Mouse (Mus musculus) forebrain, embryonic 15.5 days (tissue): ENCODE results near the gene 4921536K21Rik. TPM values are rescaled to one million over a fixed set of nuclear protein-coding genes. Genes with fewer than 3 reads are reported as not detected.

Experiments used
- ATAC-seq: fragments of 200-750 bp; cut with Nextera tagmentation; replicated peaks from 2 replicates; pipeline ENCODE4 v1.8.0; 2017; ENCODE audit warnings: mild to moderate bottlenecking, moderate TSS enrichment, moderate library complexity
- H3K27ac ChIP-seq: fragments of 300-500 bp; sonication (generic); replicated peaks from 2 replicates; pipeline ENCODE4 v1.5.1; 2015; ENCODE audit warnings: mild to moderate bottlenecking, inconsistent platforms
- H3K27me3 ChIP-seq: fragments of 300-500 bp; sonication (generic); 2 replicates; pipeline ENCODE4 v1.6.1; 2015; ENCODE audit warnings: inconsistent platforms
- H3K36me3 ChIP-seq: fragments of 300-500 bp; sonication (generic); 2 replicates; pipeline ENCODE4 v1.6.1; 2015; ENCODE audit warnings: mild to moderate bottlenecking, inconsistent platforms
- H3K4me1 ChIP-seq: fragments of 300-500 bp; sonication (generic); 2 replicates; pipeline ENCODE4 v1.6.1; 2015; ENCODE audit warnings: inconsistent platforms
- H3K4me2 ChIP-seq: fragments of 300-500 bp; sonication (generic); replicated peaks from 2 replicates; pipeline ENCODE4 v1.6.1; 2015; ENCODE audit warnings: mild to moderate bottlenecking, inconsistent platforms
- H3K4me3 ChIP-seq: fragments of 300-500 bp; sonication (generic); 2 replicates; pipeline ENCODE4 v1.5.1; 2015; ENCODE audit warnings: mild to moderate bottlenecking, inconsistent platforms
- H3K9ac ChIP-seq: fragments of 300-500 bp; sonication (generic); replicated peaks from 2 replicates; pipeline ENCODE4 v1.6.1; 2015; ENCODE audit warnings: mild to moderate bottlenecking, inconsistent platforms
- H3K9me3 ChIP-seq: fragments of 300-500 bp; sonication (generic); 2 replicates; pipeline ENCODE4 v1.6.1; 2016; ENCODE audit warnings: inconsistent platforms
- WGBS: fragments of 180-500 bp; shearing (Covaris S2); methylation state at CpG from one replicate; pipeline ENCODE4 v1.1.7; 2015; ENCODE audit warnings: mixed read lengths; 5-methylcytosine and 5-hydroxymethylcytosine counted together
- polyA plus RNA-seq: library from polyadenylated mRNA; unstranded; fragments of >200 nt; fragmentation: Nextera tagmentation; extraction: Ambion mirVana; gene quantifications from 2 replicates; pipeline ENCODE4 v1.2.1, GENCODE M21; 2015

4921536K21Rik gene
- polyA plus RNA-seq = 0.57 and 0.61 TPM in 2 replicates

DNA sequence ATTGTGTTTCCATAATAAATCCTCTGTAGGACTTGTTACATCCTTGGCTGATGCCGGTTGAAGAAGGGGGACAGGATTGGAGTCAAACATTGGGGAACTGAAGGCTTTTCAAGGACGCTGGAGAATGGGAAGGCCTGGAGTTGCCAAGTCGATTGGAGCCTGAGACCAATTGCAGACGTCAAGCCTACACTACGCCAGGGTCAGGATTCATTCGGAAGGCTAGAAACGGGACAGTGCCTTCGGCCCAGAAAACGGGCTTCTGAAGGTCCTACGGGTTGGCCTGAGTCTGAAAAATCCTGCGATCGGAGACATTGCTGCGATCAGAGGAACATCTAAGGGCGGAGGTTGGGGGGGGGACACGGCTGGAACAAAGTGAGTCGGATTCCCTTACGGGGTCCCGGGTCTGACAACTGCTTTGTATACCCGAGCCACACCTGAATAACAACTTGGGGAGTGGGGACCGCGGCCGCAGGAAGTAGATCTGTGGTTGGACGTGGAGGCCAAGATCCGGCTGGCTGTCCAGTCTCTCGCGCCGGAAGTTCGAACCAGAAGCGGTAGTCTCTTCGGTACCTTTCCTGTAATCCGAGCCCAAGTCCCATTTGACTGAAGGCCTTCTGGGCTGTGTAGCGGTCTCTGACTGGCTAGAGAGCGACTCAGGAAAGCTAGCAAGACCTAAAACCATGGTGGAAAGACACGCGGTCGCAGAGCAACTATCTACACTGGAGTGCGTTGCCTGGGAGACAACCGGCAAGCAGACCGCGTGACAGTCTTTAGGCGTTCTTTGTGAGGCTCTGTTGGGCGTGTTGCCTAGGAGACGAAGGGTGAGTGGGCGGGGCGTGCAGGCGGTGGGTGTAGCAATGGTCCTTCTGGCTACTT, at the start of gene 4921536K21Rik, which contains the start of gene Dusp18:
Gene 4921536K21Rik, minus strand, starts transcription at position 693 of the 876 bp plus-strand sequence.
Gene Dusp18, plus strand, starts transcription at position 835 of the 876 bp plus-strand sequence.
- 2% methylated on average over 46 of the region's 46 CpGs for WGBS
- Histone ChIP-seq H3K4me3 (peak within 1 kb of the TSS; percentile 60), H3K27me3 (no peaks in the 10 kb centered on the region), H3K9me3 (no peaks in the 10 kb centered on the region), H3K4me2 (peak within 1 kb of the TSS; percentile 81), H3K36me3 (peaks cover 22% of the 10 kb centered on the region), H3K27ac (peak within 1 kb of the TSS; percentile 84), H3K4me1 (peaks cover 21% of the 10 kb centered on the region), H3K9ac (peak within 1 kb of the TSS; percentile 71)
- ATAC-seq = peak; percentile 98

DNA sequence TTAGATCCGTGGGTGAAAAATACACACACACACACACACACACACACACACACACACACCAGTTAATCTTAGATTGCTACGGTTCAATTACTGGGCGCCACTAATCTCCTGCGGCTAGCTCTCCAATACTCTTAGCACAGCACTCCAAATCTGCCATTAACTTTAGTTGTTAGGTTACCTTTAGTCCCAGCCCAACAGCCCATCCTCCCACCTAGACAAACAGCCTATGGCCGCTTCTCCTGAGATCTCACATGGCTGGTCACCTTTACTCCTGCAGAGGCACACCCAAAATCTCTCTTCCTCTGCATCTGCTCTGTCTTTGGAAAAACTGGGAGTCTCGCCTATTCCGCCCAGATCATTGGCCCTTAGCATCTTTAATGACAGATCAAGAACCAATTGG, 46.5 kb upstream of the 4921536K21Rik start:
- no peak overlapping the region for H3K9ac ChIP-seq
- H3K27me3 ChIP-seq = no peaks in the 10 kb centered on the region
- no peaks in the 10 kb centered on the region for H3K4me1 ChIP-seq
- no peaks in the 10 kb centered on the region for H3K9me3 ChIP-seq
- no peak overlapping the region for H3K4me3 ChIP-seq
- H3K4me2 ChIP-seq = no peak overlapping the region
- ATAC-seq = no peak
- no peaks in the 10 kb centered on the region for H3K36me3 ChIP-seq
- no peak overlapping the region for H3K27ac ChIP-seq
- WGBS = 88% methylated on average over 7 of the region's 7 CpGs

DNA sequence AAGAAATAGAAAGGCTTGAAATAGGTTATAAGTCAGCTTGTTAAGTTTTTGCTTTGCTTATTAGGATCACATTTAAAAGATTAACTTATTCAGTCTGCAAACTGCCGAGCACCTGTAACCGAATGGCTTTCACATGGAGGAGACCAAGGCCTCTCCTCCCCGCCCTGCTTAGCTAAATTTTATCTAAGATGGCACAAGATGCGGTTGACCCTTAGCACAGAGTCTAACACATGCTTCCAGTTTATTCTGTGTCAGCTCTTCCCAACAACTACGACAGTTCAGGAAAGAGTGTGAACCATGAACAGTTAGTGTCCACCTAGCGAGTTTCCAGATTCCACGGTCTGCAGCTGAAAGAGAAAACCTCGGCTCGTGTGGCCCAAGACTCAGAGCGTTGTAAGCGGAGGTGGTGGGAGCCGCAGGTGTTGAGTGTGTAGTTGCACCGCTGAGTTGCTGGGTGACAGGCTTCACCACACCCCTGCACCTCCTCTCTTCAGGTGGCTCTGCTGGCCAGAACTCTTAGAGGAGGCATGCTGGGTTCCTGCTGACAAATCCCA, 42.5 kb upstream of the 4921536K21Rik start:
- Histone ChIP-seq H3K36me3 (no peaks in the 10 kb centered on the region), H3K9me3 (no peaks in the 10 kb centered on the region), H3K4me2 (no peak overlapping the region), H3K27ac (no peak overlapping the region), H3K9ac (no peak overlapping the region), H3K4me1 (peaks cover 7% of the 10 kb centered on the region; the same call in 1 of the 2 replicates), H3K4me3 (no peak overlapping the region), H3K27me3 (no peaks in the 10 kb centered on the region)
- no peak for ATAC-seq
- WGBS = 81% methylated on average over 13 of the region's 13 CpGs

DNA sequence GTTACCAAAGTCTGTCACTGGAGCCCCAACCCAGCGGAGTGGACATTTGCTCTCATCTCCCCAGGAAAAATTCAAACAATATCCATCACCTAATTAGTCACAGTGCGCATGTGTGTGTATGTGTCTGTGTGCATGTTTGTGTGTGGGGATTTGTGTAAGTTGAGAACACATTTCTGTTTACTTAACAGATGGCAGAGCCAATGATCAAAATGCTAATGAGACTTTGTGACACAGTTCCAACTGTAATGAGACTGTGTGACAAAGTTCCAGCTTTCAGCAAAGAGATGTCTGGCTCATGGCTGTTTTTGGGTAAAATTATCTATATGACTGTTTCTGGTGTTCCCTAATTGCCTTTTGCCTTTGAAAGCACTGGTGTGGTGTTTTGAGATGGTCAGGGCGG, 41.4 kb upstream of the 4921536K21Rik start:
- no peak overlapping the region for H3K4me2 ChIP-seq
- ATAC-seq = peak; percentile 47
- 69% methylated on average over 3 of the region's 3 CpGs for WGBS
- no peaks in the 10 kb centered on the region for H3K27me3 ChIP-seq
- no peaks in the 10 kb centered on the region for H3K9me3 ChIP-seq
- H3K4me1 ChIP-seq = peaks cover 16% of the 10 kb centered on the region
- no peaks in the 10 kb centered on the region for H3K36me3 ChIP-seq
- 0 out of 2 replicates have a peak overlapping the region, but pooled peaks have one; percentile 17 for H3K27ac ChIP-seq
- no peak overlapping the region for H3K9ac ChIP-seq
- H3K4me3 ChIP-seq = no peak overlapping the region

DNA sequence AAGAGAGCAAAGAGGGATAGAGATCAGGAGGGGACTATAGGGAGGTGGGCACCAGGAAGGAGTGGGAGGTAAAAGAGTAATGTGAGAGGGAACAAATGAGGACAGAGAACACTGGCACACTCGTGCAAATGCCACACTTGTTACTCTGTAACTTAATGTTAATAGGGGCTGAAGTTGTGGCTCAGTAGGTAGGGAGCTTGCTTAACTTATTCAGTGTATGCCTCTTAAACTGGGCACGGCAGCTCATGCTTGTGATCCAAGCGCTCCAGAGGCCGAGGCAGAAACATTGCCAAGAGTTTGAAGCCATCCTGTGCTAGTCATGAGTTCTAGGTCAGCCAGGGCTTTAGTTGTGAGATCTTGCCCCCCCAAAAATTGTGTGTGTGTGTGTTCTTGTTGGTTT, 40.2 kb upstream of the 4921536K21Rik start:
- ATAC-seq = no peak

DNA sequence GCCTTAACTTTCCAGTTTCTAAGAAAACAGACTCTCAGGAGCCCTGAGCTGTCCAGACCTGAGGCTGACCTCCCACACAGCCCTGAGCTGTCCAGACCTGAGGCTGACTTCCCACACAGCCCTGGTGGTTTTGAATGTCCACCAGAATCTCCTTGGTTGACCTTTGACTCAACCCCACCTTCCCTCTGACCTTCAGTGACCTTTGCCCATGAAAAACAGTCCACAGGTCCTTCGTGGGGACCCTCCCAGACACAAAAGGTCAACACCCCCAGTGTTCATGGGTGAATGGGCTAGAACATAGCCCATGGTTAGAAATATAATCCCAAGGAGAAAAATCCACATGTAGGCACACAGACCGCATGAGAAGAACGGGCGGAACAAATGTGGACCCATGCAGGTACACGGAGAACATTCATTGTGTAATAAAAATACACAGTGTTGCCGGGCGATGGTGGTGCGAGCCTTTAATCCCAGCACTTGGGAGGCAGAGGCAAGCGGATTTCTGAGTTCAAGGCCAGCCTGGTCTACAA, 38.9 kb upstream of the 4921536K21Rik start:
- no peak for ATAC-seq

More for the DNA sequence above, 40.2 kb upstream of the 4921536K21Rik start:
- 74% methylated on average over 4 of the region's 4 CpGs for WGBS
- peaks cover 25% of the 10 kb centered on the region for H3K4me1 ChIP-seq
- H3K27me3 ChIP-seq = no peaks in the 10 kb centered on the region; the same call in 1 of the 2 replicates
- no peak overlapping the region for H3K27ac ChIP-seq
- H3K9me3 ChIP-seq = no peaks in the 10 kb centered on the region
- H3K9ac ChIP-seq = no peak overlapping the region
- H3K36me3 ChIP-seq = no peaks in the 10 kb centered on the region
- no peak overlapping the region for H3K4me2 ChIP-seq
- H3K4me3 ChIP-seq = no peak overlapping the region

DNA sequence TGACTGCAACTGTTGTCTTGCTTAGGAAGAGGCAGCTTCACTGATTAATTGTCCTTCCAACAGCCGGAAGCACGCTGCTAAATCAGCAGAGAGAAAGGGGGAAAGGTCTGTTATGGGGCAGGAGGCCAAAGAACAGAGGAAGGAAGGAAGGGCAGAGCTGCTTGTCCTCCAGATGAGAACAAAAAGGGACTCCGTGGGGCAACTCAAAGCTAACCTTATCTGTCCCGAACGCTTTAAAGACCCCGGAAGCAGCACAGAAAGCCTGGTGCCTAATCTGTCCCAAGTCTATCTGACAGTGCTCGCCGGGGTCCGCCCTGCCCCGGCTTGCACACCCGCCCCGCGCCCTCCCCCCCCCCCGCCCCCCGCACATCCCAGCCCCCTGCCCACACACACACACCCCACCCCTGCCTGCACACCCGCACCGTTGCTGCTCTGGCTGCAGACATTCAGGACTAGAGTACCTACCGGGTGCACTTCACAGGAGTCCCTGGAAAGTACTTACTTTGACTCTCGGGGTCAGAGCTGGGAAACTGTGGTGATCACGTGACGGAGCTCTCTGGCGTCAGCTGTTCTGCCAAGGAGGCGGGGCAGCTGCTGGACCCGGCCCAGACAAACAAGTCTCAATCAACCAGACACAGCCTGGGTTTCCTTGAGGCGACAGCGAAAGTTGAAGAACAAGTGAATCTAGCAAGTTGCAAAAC, 36.8 kb upstream of the 4921536K21Rik start, which contains the start of gene Tcn2:
Gene Tcn2, minus strand, starts transcription at position 649 of the 701 bp plus-strand sequence.
- H3K4me1 ChIP-seq = peaks cover 25% of the 10 kb centered on the region
- H3K9me3 ChIP-seq = no peaks in the 10 kb centered on the region
- H3K4me3 ChIP-seq = peak within 1 kb of the TSS; percentile 42
- under 1% methylated on average over 26 of the region's 26 CpGs for WGBS
- no peaks in the 10 kb centered on the region for H3K36me3 ChIP-seq
- H3K27me3 ChIP-seq = no peaks in the 10 kb centered on the region; the same call in 1 of the 2 replicates
- peak within 1 kb of the TSS; percentile 41 for H3K9ac ChIP-seq
- peak within 1 kb of the TSS; percentile 68 for H3K4me2 ChIP-seq
- ATAC-seq = peak; percentile 62
- H3K27ac ChIP-seq = no peak within 1 kb of the TSS

More for the DNA sequence above, 38.9 kb upstream of the 4921536K21Rik start:
- Histone ChIP-seq H3K4me3 (no peak overlapping the region), H3K4me2 (no peak overlapping the region), H3K36me3 (no peaks in the 10 kb centered on the region), H3K9me3 (no peaks in the 10 kb centered on the region), H3K9ac (no peak overlapping the region), H3K27me3 (no peaks in the 10 kb centered on the region; the same call in 1 of the 2 replicates), H3K4me1 (peaks cover 25% of the 10 kb centered on the region), H3K27ac (no peak overlapping the region)
- WGBS = 92% methylated on average over 9 of the region's 9 CpGs

DNA sequence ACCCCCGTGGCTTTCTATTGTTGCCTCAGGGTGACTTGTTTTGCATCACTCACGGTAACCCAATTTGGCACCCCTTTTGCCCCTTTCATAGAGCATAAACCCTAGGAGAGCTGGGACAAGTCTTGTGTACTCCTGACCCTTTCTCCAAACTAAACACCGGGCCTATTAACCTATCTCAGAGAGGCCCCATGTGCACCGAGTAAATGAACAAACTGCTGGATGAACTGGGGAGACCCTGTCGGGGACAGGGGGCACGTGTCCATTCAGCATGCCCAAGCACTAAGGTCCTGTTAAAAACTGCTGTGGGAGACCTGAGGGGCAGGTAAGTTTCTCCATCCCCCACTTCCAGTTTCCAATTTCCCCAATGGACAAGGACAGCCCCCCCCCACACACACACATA, 36.0 kb upstream of the 4921536K21Rik start:
- H3K4me1 ChIP-seq = peaks cover 21% of the 10 kb centered on the region
- H3K27me3 ChIP-seq = no peaks in the 10 kb centered on the region; the same call in 1 of the 2 replicates
- no peaks in the 10 kb centered on the region for H3K36me3 ChIP-seq
- H3K9me3 ChIP-seq = no peaks in the 10 kb centered on the region
- no peak overlapping the region; the same call in 1 of the 2 replicates for H3K9ac ChIP-seq
- H3K27ac ChIP-seq = no peak overlapping the region
- ATAC-seq = no peak
- peak overlapping the region; percentile 42 for H3K4me3 ChIP-seq
- peak overlapping the region; percentile 68 for H3K4me2 ChIP-seq
- 19% methylated on average over 6 of the region's 6 CpGs for WGBS

DNA sequence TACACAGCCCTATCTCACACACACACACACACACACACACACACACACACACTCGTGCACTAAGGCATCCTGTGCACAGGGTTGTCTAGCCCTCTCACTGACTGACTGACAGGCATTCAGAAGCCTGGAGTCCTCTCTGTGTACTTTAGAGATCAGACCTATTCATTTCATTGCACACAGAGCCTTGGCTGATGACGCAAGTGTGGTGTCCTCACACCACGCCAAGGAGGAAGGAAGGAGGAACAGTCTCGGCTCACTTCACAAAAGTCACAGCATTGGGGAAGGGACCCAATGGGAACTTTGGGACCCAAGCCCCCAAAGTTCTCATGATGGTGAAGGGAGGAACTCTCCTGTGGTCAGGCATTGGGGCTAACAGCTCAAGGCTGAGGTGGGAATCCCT, 35.1 kb upstream of the 4921536K21Rik start:
- Histone ChIP-seq H3K4me2 (no peak overlapping the region), H3K36me3 (no peaks in the 10 kb centered on the region), H3K4me3 (no peak overlapping the region), H3K27me3 (no peaks in the 10 kb centered on the region; the same call in 1 of the 2 replicates), H3K4me1 (peaks cover 17% of the 10 kb centered on the region), H3K9ac (no peak overlapping the region), H3K9me3 (no peaks in the 10 kb centered on the region), H3K27ac (no peak overlapping the region)
- WGBS = 85% methylated on average over 4 of the region's 4 CpGs
- no peak for ATAC-seq

DNA sequence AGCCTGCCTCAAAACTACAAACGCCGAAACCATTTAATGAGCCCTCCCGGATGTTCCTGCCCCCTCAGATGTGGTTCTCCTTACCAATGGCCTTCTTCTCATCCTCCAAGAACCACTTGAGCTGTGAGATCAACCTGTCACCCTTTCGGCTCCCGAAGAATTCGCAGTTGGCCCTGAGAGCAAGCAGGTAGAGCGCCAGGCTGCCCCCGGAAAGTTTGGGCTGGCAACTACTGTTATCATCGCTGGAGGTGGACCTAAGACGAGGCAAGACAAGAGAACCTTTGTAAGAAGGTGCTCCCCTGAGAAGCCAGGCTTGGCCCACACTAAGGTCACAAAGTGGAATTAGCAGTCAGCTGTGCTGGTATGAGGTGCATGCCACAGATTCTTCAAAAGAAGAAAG, 31.0 kb upstream of the 4921536K21Rik start:
- Histone ChIP-seq H3K9me3 (no peaks in the 10 kb centered on the region), H3K36me3 (no peaks in the 10 kb centered on the region), H3K9ac (no peak overlapping the region), H3K27me3 (no peaks in the 10 kb centered on the region; the same call in 1 of the 2 replicates), H3K4me3 (no peak overlapping the region), H3K4me1 (peaks cover 4% of the 10 kb centered on the region), H3K4me2 (no peak overlapping the region), H3K27ac (no peak overlapping the region)
- no peak for ATAC-seq
- 92% methylated on average over 10 of the region's 10 CpGs for whole genome bisulfite sequencing

DNA sequence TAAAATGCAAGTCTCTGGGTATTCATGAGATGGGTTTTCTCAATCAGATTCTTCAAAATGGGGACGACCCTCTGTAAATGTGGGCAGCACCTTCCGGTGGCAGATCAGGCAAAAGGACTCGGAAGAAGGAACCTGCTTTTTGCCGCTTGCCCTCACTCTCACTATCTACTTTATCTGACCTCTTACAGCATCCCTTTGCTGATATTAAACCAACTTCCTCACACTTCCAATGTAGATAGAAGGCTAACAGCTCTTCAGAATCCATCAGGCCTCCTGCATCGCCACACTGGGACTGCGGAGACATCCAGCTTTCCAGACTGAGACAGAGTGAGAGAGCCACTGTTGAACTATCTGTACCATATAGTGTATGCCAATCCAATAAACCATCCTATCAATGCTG, 27.8 kb upstream of the 4921536K21Rik start:
- H3K27ac ChIP-seq = no peak overlapping the region
- ATAC-seq = no peak

More for the DNA sequence above, 27.8 kb upstream of the 4921536K21Rik start:
- no peak overlapping the region for H3K4me2 ChIP-seq
- no peaks in the 10 kb centered on the region for H3K27me3 ChIP-seq
- 95% methylated on average over 6 of the region's 6 CpGs for WGBS
- no peak overlapping the region for H3K4me3 ChIP-seq
- no peak overlapping the region for H3K9ac ChIP-seq
- H3K4me1 ChIP-seq = no peaks in the 10 kb centered on the region
- no peaks in the 10 kb centered on the region for H3K9me3 ChIP-seq
- H3K36me3 ChIP-seq = no peaks in the 10 kb centered on the region
